Mouse (Mus musculus) heart, embryonic 16.5 days (tissue): ENCODE data around the gene Akap13. TPM values are rescaled to one million over a fixed set of nuclear protein-coding genes. Genes with fewer than 3 reads are reported as not detected.
A peak's percentile ranks its signal among the peaks of the same experiment; 100 is the strongest.
"Not testable (repeated sequence)": the region's sequence is repeated elsewhere in the genome, so short reads cannot be mapped to it uniquely, and the experiment has no call there.

Experiments used
- ATAC-seq: fragments of 200-750 bp; cut with Nextera tagmentation; replicated peaks from 2 replicates; pipeline ENCODE4 v1.8.0; 2017; ENCODE audit warnings: moderate number of reproducible peaks; ENCODE audit not compliant: insufficient read depth, low FRiP score; ENCODE audit errors: extremely low read depth
- H3K27ac ChIP-seq: fragments of 300-500 bp; sonication (generic); 2 replicates; pipeline ENCODE4 v1.5.1; 2014; ENCODE audit warnings: mild to moderate bottlenecking, low read length, control low read depth, moderate library complexity
- H3K27me3 ChIP-seq: fragments of 300-500 bp; sonication (generic); 2 replicates; pipeline ENCODE4 v1.6.1; 2014; ENCODE audit warnings: low read length, mixed read lengths; ENCODE audit not compliant: control insufficient read depth, insufficient read depth
- H3K36me3 ChIP-seq: fragments of 300-500 bp; sonication (generic); 2 replicates; pipeline ENCODE4 v1.6.1; 2014; ENCODE audit not compliant: control insufficient read depth, insufficient read depth
- H3K4me1 ChIP-seq: fragments of 300-500 bp; sonication (generic); 2 replicates; pipeline ENCODE4 v1.6.1; 2014; ENCODE audit warnings: low read length, mixed read lengths; ENCODE audit not compliant: control insufficient read depth, insufficient read depth
- H3K4me2 ChIP-seq: fragments of 300-500 bp; sonication (generic); 2 replicates; pipeline ENCODE4 v1.6.1; 2014; ENCODE audit warnings: low read depth, mild to moderate bottlenecking, control low read depth, low read length
- H3K4me3 ChIP-seq: fragments of 300-500 bp; sonication (generic); 2 replicates; pipeline ENCODE4 v1.5.1; 2014; ENCODE audit warnings: mild to moderate bottlenecking, control low read depth, low read length
- H3K9ac ChIP-seq: fragments of 300-500 bp; sonication (generic); 2 replicates; pipeline ENCODE4 v1.6.1; 2014; ENCODE audit warnings: low read length, control low read depth
- H3K9me3 ChIP-seq: fragments of 300-500 bp; sonication (generic); replicated peaks from 2 replicates; pipeline ENCODE4 v1.6.1; 2016; ENCODE audit warnings: low read length; ENCODE audit not compliant: control insufficient read depth
- WGBS: fragments of 180-500 bp; shearing (Covaris S2); extraction: QIAGEN DNeasy Blood & Tissue Kit; methylation state at CpG from one replicate; pipeline ENCODE4 v1.1.7; 2014; 5-methylcytosine and 5-hydroxymethylcytosine counted together
- polyA plus RNA-seq: library from polyadenylated mRNA; unstranded; fragments of >200 nt; fragmentation: Nextera tagmentation; extraction: Ambion mirVana; gene quantifications from 2 replicates; pipeline ENCODE4 v1.2.1, GENCODE M21; 2015

Akap13 gene
- polyA plus RNA-seq, 1 experiment from 2014 or later = 47.3 TPM

GRCm38 (mm10) chr7:75731951-75732350, 276.6 kb downstream of the Akap13 start:
- no peaks in the 10 kb centered on the region for H3K27me3 ChIP-seq
- H3K4me3 ChIP-seq = no peak overlapping the region
- no peak for ATAC-seq
- H3K4me2 ChIP-seq = no peak overlapping the region
- 91% methylated on average over 2 of the region's 2 CpGs for WGBS
- no peak overlapping the region for H3K9ac ChIP-seq
- H3K27ac ChIP-seq = no peak overlapping the region
- H3K36me3 ChIP-seq = peaks cover 53% of the 10 kb centered on the region
- H3K4me1 ChIP-seq = peaks cover 8% of the 10 kb centered on the region
- no peaks in the 10 kb centered on the region for H3K9me3 ChIP-seq

GRCm38 (mm10) chr7:75733166-75733565, 277.8 kb downstream of the Akap13 start:
- Histone ChIP-seq H3K9ac (no peak overlapping the region), H3K36me3 (peaks cover 55% of the 10 kb centered on the region)

GRCm38 (mm10) chr7:75739075-75739725, 283.9 kb downstream of the Akap13 start:
- WGBS = 58% methylated on average over 10 of the region's 10 CpGs
- H3K36me3 ChIP-seq = peaks cover 53% of the 10 kb centered on the region

More at GRCm38 (mm10) chr7:75733166-75733565, 277.8 kb downstream of the Akap13 start:
- 55% methylated on average over 2 of the region's 2 CpGs for WGBS
- no peak overlapping the region for H3K4me3 ChIP-seq
- ATAC-seq = no peak
- no peak overlapping the region for H3K4me2 ChIP-seq
- no peaks in the 10 kb centered on the region for H3K9me3 ChIP-seq
- peaks cover 8% of the 10 kb centered on the region for H3K4me1 ChIP-seq
- no peaks in the 10 kb centered on the region for H3K27me3 ChIP-seq
- H3K27ac ChIP-seq = no peak overlapping the region

GRCm38 (mm10) chr7:75744528-75744927, 289.2 kb downstream of the Akap13 start:
- peaks cover 59% of the 10 kb centered on the region for H3K36me3 ChIP-seq
- no peak overlapping the region; the same call in 1 of the 2 replicates for H3K27ac ChIP-seq
- no peak overlapping the region for H3K9ac ChIP-seq
- H3K4me3 ChIP-seq = no peak overlapping the region
- H3K27me3 ChIP-seq = no peaks in the 10 kb centered on the region
- ATAC-seq = no peak
- no peak overlapping the region for H3K4me2 ChIP-seq
- no peaks in the 10 kb centered on the region for H3K9me3 ChIP-seq
- 82% methylated on average over 2 of the region's 2 CpGs for WGBS
- H3K4me1 ChIP-seq = peaks cover 11% of the 10 kb centered on the region

More at GRCm38 (mm10) chr7:75739075-75739725, 283.9 kb downstream of the Akap13 start:
- H3K9ac ChIP-seq = no peak overlapping the region
- peak; percentile 85 for ATAC-seq
- no peak overlapping the region for H3K27ac ChIP-seq
- H3K27me3 ChIP-seq = no peaks in the 10 kb centered on the region
- H3K4me3 ChIP-seq = no peak overlapping the region
- no peaks in the 10 kb centered on the region for H3K4me1 ChIP-seq
- no peaks in the 10 kb centered on the region for H3K9me3 ChIP-seq
- H3K4me2 ChIP-seq = no peak overlapping the region

GRCm38 (mm10) chr7:75744978-75745638, 289.8 kb downstream of the Akap13 start:
- WGBS = 47% methylated on average over 7 of the region's 7 CpGs
- ATAC-seq = no peak
- no peak overlapping the region for H3K4me2 ChIP-seq
- H3K9me3 ChIP-seq = no peaks in the 10 kb centered on the region
- H3K4me1 ChIP-seq = peaks cover 11% of the 10 kb centered on the region
- no peak overlapping the region for H3K4me3 ChIP-seq
- no peak overlapping the region for H3K9ac ChIP-seq
- peaks cover 60% of the 10 kb centered on the region for H3K36me3 ChIP-seq
- H3K27me3 ChIP-seq = no peaks in the 10 kb centered on the region
- H3K27ac ChIP-seq = peak overlapping the region; percentile 15; the same call in 1 of the 2 replicates

- not testable (repeated sequence) for H3K27ac ChIP-seq, ATAC-seq, H3K4me2 ChIP-seq, H3K27me3 ChIP-seq, H3K9me3 ChIP-seq, H3K4me3 ChIP-seq, H3K9ac ChIP-seq
- 68% methylated on average over 3 of the region's 3 CpGs for WGBS
- peaks cover 64% of the 10 kb centered on the region for H3K36me3 ChIP-seq
- peaks cover 11% of the 10 kb centered on the region for H3K4me1 ChIP-seq
Measured at GRCm38 (mm10) chr7:75745969-75746368, 290.6 kb downstream of the Akap13 start.

- no peak for ATAC-seq
- Histone ChIP-seq H3K27ac (no peak overlapping the region), H3K36me3 (peaks cover 56% of the 10 kb centered on the region)
Measured at GRCm38 (mm10) chr7:75750581-75750980, 295.2 kb downstream of the Akap13 start.

GRCm38 (mm10) chr7:75751161-75751803, 295.9 kb downstream of the Akap13 start:
- no peak overlapping the region for H3K9ac ChIP-seq

More at GRCm38 (mm10) chr7:75750581-75750980, 295.2 kb downstream of the Akap13 start:
- WGBS = 80% methylated on average over 9 of the region's 9 CpGs
- H3K9ac ChIP-seq = no peak overlapping the region
- H3K4me3 ChIP-seq = no peak overlapping the region
- H3K4me2 ChIP-seq = no peak overlapping the region
- no peaks in the 10 kb centered on the region for H3K9me3 ChIP-seq
- no peaks in the 10 kb centered on the region for H3K27me3 ChIP-seq
- peaks cover 14% of the 10 kb centered on the region for H3K4me1 ChIP-seq

More at GRCm38 (mm10) chr7:75751161-75751803, 295.9 kb downstream of the Akap13 start:
- Histone ChIP-seq H3K4me1 (peaks cover 14% of the 10 kb centered on the region), H3K27me3 (no peaks in the 10 kb centered on the region), H3K4me3 (no peak overlapping the region), H3K36me3 (peaks cover 63% of the 10 kb centered on the region), H3K9me3 (no peaks in the 10 kb centered on the region), H3K27ac (peak overlapping the region; percentile 37; the same call in 1 of the 2 replicates), H3K4me2 (no peak overlapping the region)
- no peak for ATAC-seq
- WGBS = 70% methylated on average over 14 of the region's 14 CpGs
